Mouse (Mus musculus) hindbrain, embryonic 11.5 days (tissue): ENCODE results near the gene Efhd2. TPM values are rescaled to one million over a fixed set of nuclear protein-coding genes. Genes with fewer than 3 reads are reported as not detected.

ENCODE experiments used
- ATAC-seq: fragments of 200-750 bp; cut with Nextera tagmentation; 2 replicates; pipeline ENCODE4 v1.8.0; 2017; ENCODE audit warnings: mild to moderate bottlenecking, moderate TSS enrichment, moderate library complexity; ENCODE audit not compliant: low FRiP score
- DNase-seq: peaks from one replicate; pipeline ENCODE4 v3.0.0-alpha.2; 2015; ENCODE audit warnings: low spot score
- H3K27ac ChIP-seq: fragments of 300-500 bp; sonication (generic); 2 replicates; pipeline ENCODE4 v1.5.1; 2014; ENCODE audit warnings: mild to moderate bottlenecking, low read depth, low read length
- H3K27me3 ChIP-seq: fragments of 300-500 bp; sonication (generic); 2 replicates; pipeline ENCODE4 v1.6.1; 2014; ENCODE audit warnings: mild to moderate bottlenecking, low read length, moderate library complexity, mixed read lengths; ENCODE audit not compliant: control insufficient read depth, insufficient read depth
- H3K36me3 ChIP-seq: fragments of 300-500 bp; sonication (generic); 2 replicates; pipeline ENCODE4 v1.6.1; 2014; ENCODE audit warnings: mild to moderate bottlenecking, low read length, moderate library complexity, mixed read lengths; ENCODE audit not compliant: control insufficient read depth, insufficient read depth
- H3K4me1 ChIP-seq: fragments of 300-500 bp; sonication (generic); replicated peaks from 2 replicates; pipeline ENCODE4 v1.6.1; 2014; ENCODE audit warnings: low read length, mixed read lengths; ENCODE audit not compliant: control insufficient read depth, insufficient read depth
- H3K4me2 ChIP-seq: fragments of 300-500 bp; sonication (generic); replicated peaks from 2 replicates; pipeline ENCODE4 v1.6.1; 2014; ENCODE audit warnings: mild to moderate bottlenecking, low read depth, low read length
- H3K4me3 ChIP-seq: fragments of 300-500 bp; sonication (generic); 2 replicates; pipeline ENCODE4 v1.5.1; 2014; ENCODE audit warnings: low read depth, low read length
- H3K9ac ChIP-seq: fragments of 300-500 bp; sonication (generic); 2 replicates; pipeline ENCODE4 v1.6.1; 2014; ENCODE audit warnings: low read depth, low read length
- H3K9me3 ChIP-seq: fragments of 300-500 bp; sonication (generic); 2 replicates; pipeline ENCODE4 v1.6.1; 2016; ENCODE audit warnings: low read length; ENCODE audit not compliant: control insufficient read depth
- WGBS: fragments of 180-500 bp; shearing (Covaris S2); extraction: QIAGEN DNeasy Blood & Tissue Kit; methylation state at CpG from one replicate; pipeline ENCODE4 v1.1.7; 2014; 5-methylcytosine and 5-hydroxymethylcytosine counted together
- polyA plus RNA-seq: library from polyadenylated mRNA; unstranded; fragments of >200 nt; fragmentation: Nextera tagmentation; extraction: Ambion mirVana; gene quantifications from 2 replicates; pipeline ENCODE4 v1.2.1, GENCODE M21; 2014

The Efhd2 gene
- polyA plus RNA-seq, 1 experiment from 2014 or later = 25.0 TPM

DNA sequence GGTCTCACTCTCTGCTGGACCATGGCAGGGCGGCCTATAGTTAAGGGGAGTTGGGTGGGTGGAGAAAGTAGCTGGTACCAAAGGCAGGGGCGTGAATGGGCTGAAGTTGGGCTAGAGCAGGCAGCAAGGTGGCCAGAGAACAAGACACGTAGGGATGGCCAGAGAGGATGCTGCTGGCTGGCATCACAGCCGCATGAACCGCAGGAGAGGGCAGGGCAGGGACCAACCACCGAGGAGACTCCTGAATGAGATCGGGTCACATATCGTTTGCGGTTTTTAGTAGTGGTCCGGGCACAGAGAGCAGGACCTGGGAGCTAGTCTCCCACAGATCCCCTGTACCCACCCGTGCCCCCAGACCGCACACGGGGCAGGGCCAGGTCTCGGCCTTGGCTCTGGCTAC lies 15.4 kb downstream of the Efhd2 start:
- WGBS = 93% methylated on average over 14 of the region's 14 CpGs

DNA sequence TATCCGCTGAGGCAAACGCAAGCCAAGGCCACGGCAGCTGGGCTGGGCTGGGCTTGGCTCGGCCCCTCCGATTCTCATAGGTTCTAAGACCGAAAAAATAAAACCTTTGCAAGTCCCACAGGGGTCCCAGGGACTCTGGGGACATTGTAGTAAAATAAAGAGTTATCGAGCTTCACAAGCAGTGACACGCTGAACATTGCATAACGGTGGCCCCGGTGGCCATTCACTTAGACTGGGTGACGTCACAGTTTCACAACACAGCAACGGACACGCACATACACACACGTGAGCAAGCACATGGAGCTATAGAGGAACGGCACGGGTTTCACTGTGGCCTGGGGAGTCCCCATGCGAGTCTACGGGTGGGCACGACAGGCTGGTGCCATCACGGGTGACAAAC lies 16.2 kb downstream of the Efhd2 start:
- H3K27ac ChIP-seq = no peak overlapping the region
- WGBS = 94% methylated on average over 20 of the region's 20 CpGs

More for the DNA sequence above, 15.4 kb downstream of the Efhd2 start:
- ATAC-seq (no peak), DNase-seq (no peak)
- Histone ChIP-seq H3K9me3 (no peaks in the 10 kb centered on the region), H3K9ac (no peak overlapping the region), H3K4me1 (no peaks in the 10 kb centered on the region), H3K4me3 (no peak overlapping the region), H3K27me3 (no peaks in the 10 kb centered on the region), H3K36me3 (no peaks in the 10 kb centered on the region), H3K4me2 (no peak overlapping the region), H3K27ac (no peak overlapping the region)

DNA sequence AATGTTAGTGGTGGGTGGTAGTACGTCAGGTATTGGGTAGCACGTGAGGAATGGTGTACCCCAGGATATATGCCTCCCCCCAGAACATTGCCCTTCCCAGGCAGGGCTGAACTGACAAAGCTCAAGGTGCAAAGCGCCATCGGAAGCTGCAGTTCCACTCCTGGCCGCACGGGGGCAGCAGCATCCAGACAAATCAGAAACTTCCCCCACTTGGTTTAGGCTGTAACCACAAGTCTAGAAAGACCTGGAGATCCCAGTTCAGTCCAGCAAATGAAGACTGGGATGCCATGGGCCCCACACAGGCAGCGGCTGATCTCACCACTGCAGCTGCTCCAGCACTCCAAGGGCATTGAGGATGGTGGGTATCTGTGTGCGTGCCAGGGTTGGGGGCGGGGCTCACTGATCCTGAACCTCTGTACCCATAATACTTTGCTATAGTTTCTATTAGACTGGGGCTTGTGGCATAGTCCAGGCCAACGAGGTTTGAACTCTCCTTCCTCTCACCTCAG lies 17.2 kb downstream of the Efhd2 start:
- Histone ChIP-seq H3K4me2 (no peak overlapping the region), H3K36me3 (no peaks in the 10 kb centered on the region), H3K4me1 (no peaks in the 10 kb centered on the region), H3K4me3 (no peak overlapping the region), H3K9me3 (no peaks in the 10 kb centered on the region), H3K27ac (no peak overlapping the region), H3K9ac (no peak overlapping the region), H3K27me3 (no peaks in the 10 kb centered on the region)
- ATAC-seq = peak; percentile 80
- DNase-seq = peak; percentile 90
- WGBS = 20% methylated on average over 10 of the region's 10 CpGs

More for the DNA sequence above, 16.2 kb downstream of the Efhd2 start:
- Histone ChIP-seq H3K27me3 (no peaks in the 10 kb centered on the region), H3K36me3 (no peaks in the 10 kb centered on the region), H3K9ac (no peak overlapping the region), H3K9me3 (no peaks in the 10 kb centered on the region), H3K4me1 (no peaks in the 10 kb centered on the region), H3K4me3 (no peak overlapping the region), H3K4me2 (no peak overlapping the region)
- no peak for DNase-seq
- ATAC-seq = no peak

DNA sequence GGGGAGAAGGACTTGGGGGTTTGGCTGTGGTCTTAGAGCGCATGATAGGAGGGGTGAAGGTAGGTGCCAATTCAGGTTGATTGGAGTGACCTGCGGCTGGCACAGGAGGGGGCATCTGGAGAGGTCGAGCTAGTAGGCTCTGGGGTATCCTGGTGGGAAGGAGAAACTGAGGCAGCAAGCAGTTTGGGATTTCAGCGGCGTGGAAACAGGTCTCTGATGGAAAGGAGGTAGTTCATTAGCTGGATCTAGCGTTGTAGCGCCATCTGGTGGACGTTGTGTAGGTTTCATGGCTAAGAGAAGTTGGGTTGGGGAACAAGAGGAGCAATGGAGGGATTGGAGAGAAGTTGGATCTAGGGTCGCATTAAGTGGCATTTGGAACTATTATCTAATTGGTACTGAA lies 21.3 kb downstream of the Efhd2 start:
- Histone ChIP-seq H3K36me3 (no peaks in the 10 kb centered on the region), H3K4me2 (no peak overlapping the region), H3K9ac (no peak overlapping the region), H3K9me3 (no peaks in the 10 kb centered on the region), H3K27ac (no peak overlapping the region), H3K4me1 (no peaks in the 10 kb centered on the region), H3K4me3 (no peak overlapping the region), H3K27me3 (no peaks in the 10 kb centered on the region)
- ATAC-seq (no peak), DNase-seq (peak; percentile 72)
- WGBS = 81% methylated on average over 9 of the region's 9 CpGs

DNA sequence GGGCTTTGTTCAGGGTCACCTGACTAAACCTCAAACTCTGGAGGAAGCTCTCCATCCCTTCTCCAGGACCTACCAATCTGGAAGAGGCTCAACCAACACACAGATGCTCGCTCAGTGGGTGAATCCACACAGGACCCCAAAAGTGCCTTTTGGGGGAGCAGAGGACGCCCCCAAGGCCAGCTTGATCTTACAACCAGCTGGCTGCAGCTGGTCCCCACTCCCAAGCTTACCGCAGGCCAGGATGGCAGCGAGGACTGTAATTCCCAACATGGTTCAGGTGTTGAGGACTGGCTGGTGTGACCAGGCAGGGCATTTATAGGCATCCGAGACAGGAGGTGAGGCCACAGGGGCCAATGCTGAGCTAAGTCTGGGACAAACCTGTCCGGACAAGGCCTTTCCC lies 28.7 kb downstream of the Efhd2 start, which contains the start of gene Ctrc:
Gene Ctrc (minus strand): TSS at position 361 of the 400 bp plus-strand sequence.
- Histone ChIP-seq H3K9me3 (no peaks in the 10 kb centered on the region), H3K4me2 (no peak within 1 kb of the TSS), H3K27me3 (no peaks in the 10 kb centered on the region), H3K4me3 (no peak within 1 kb of the TSS), H3K9ac (no peak within 1 kb of the TSS), H3K36me3 (no peaks in the 10 kb centered on the region), H3K27ac (no peak within 1 kb of the TSS), H3K4me1 (no peaks in the 10 kb centered on the region)
- no peak for DNase-seq
- WGBS = 88% methylated on average over 6 of the region's 6 CpGs
- no peak for ATAC-seq

DNA sequence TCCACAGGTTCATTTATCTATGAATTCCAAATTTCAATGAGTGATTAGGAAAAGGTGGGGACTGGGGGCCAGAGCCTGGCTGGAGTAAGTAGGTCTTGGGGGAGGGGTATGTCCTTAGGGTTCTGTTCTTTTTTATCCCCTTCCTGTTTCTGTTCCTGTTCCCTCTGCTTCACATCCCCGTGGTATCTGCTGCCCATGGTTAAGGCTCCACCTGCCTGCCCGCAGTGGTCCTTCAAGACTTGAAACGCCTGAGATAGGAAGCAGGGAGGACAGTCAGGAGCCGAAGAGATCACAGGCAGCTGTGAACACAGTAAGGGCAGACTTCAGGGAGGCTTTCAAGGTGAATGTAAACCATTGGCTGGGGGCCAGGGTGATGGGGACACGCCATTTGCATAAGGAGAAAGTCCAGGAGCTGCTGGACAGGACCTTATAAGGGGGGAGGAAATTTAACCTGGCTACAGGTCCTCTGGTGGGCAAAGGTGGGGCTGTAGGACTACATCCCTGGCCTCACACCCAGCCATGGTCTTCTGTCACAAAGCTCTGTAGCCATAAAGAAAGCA lies 40.1 kb downstream of the Efhd2 start:
- Histone ChIP-seq H3K36me3 (no peaks in the 10 kb centered on the region), H3K9me3 (no peaks in the 10 kb centered on the region), H3K4me3 (no peak overlapping the region), H3K4me2 (no peak overlapping the region), H3K4me1 (no peaks in the 10 kb centered on the region), H3K27ac (no peak overlapping the region), H3K9ac (no peak overlapping the region), H3K27me3 (no peaks in the 10 kb centered on the region)
- DNase-seq (no peak), ATAC-seq (no peak)
- WGBS = 70% methylated on average over 5 of the region's 5 CpGs

DNA sequence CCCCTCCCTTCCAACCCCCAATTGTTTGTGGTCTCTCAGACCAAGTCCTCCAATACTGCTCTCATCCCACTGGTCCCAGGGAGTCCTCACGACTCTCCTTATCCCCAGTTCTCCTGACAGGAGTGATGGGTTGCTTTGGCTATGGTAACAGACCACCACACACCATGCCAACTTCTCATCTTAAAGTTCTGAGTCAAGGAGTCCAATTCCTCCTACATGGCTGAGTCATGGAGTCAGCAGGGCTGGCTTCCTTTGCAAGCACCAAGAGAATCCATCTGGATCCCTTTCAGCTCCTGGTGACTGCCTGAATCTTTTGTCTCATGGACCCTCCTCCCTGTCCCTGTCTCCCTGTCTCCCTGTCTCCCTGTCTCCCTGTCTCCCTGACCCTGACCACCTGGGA lies 40.8 kb downstream of the Efhd2 start:
- no peak overlapping the region for H3K27ac ChIP-seq
- H3K27me3 ChIP-seq = no peaks in the 10 kb centered on the region
- H3K9me3 ChIP-seq = no peaks in the 10 kb centered on the region
- H3K36me3 ChIP-seq = no peaks in the 10 kb centered on the region
- no peaks in the 10 kb centered on the region for H3K4me1 ChIP-seq
- DNase-seq (no peak), ATAC-seq (no peak)
- H3K4me2 ChIP-seq = no peak overlapping the region
- no peak overlapping the region for H3K4me3 ChIP-seq
- H3K9ac ChIP-seq = no peak overlapping the region
- 50% methylated on average over 1 of the region's 1 CpGs for WGBS

DNA sequence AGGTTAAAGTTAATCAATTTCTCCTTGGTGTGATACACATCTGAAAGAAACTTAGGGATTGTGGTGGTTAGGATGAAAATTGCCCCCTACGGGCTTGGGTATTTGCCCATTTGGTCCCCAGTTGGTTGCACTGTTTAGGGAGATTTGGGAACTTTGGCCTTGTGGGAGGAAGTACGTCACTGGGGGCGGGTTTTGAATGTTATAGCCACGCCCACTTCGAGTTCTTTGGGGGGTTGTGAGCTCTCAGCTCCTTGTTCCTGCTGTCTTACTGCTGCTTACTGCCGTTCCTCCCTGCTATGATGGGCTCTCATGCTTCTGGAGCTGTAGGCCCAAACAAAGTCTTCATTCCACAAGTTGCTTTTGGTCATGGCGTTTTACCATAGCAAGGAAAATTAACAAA lies 43.4 kb downstream of the Efhd2 start:
- H3K4me3 ChIP-seq = no peak overlapping the region
- no peak overlapping the region for H3K4me2 ChIP-seq
- no peak overlapping the region for H3K27ac ChIP-seq
- no peaks in the 10 kb centered on the region for H3K9me3 ChIP-seq
- no peak for DNase-seq
- WGBS = 87% methylated on average over 7 of the region's 7 CpGs
- ATAC-seq = no peak
- H3K27me3 ChIP-seq = no peaks in the 10 kb centered on the region
- no peaks in the 10 kb centered on the region for H3K4me1 ChIP-seq
- H3K9ac ChIP-seq = no peak overlapping the region
- H3K36me3 ChIP-seq = no peaks in the 10 kb centered on the region

DNA sequence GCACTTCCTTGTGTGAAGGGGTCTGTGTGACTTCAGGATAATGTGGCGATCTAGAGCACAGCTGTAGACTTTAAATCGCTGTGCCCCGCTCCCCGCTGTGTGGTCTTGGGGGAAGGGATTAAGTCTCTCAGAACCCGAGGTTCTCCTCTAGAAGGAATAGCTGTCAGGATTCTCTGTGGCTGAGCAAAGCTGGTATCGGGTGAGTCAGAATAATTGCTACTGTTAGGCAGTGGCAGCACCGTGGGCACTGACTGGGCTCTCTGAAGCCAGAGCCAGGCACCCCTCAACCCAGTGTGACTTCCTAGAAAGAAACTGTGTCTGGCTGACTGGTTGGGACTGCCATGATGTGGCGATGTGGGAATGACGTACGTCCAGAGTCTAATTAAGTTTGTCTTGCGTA lies 44.3 kb downstream of the Efhd2 start:
- Histone ChIP-seq H3K4me2 (no peak overlapping the region), H3K27ac (no peak overlapping the region), H3K4me1 (no peaks in the 10 kb centered on the region), H3K9me3 (no peaks in the 10 kb centered on the region), H3K9ac (no peak overlapping the region), H3K36me3 (no peaks in the 10 kb centered on the region), H3K4me3 (no peak overlapping the region), H3K27me3 (no peaks in the 10 kb centered on the region)
- WGBS = 62% methylated on average over 11 of the region's 11 CpGs
- ATAC-seq (no peak), DNase-seq (no peak)
